Mouse (Mus musculus) olfactory bulb, adult 2 months (tissue): Measurements from ENCODE around the gene Smarca4. TPM values are rescaled to one million over a fixed set of nuclear protein-coding genes. Genes with fewer than 3 reads are reported as not detected.
A peak's percentile ranks its signal among the peaks of the same experiment; 100 is the strongest.

Experiments
- H3K27ac ChIP-seq: fragments of 200-500 bp; 2 replicates; pipeline ENCODE4 v1.5.1; 2012; ENCODE audit warnings: low read depth, low read length; ENCODE audit not compliant: insufficient read depth
- H3K4me1 ChIP-seq: fragments of 200-500 bp; 2 replicates; pipeline ENCODE4 v1.6.1; 2012; ENCODE audit warnings: low read length; ENCODE audit not compliant: control insufficient read depth, insufficient read depth
- H3K4me3 ChIP-seq: fragments of 200-500 bp; 2 replicates; pipeline ENCODE4 v1.5.1; 2012; ENCODE audit warnings: mild to moderate bottlenecking, low read depth, low read length, moderate library complexity; ENCODE audit not compliant: insufficient read depth
- CTCF ChIP-seq: fragments of 200-500 bp; IDR thresholded peaks from 2 replicates; pipeline ENCODE4 v1.5.1; 2012; ENCODE audit warnings: low read depth, mild to moderate bottlenecking, low read length, moderate library complexity; ENCODE audit not compliant: insufficient read depth
- POLR2A ChIP-seq: fragments of 200-500 bp; IDR thresholded peaks from 2 replicates; pipeline ENCODE4 v1.6.1; 2012; ENCODE audit warnings: mild to moderate bottlenecking, low read depth, low read length, moderate library complexity; ENCODE audit not compliant: insufficient read depth
- WGBS: fragments of 180-500 bp; shearing (Covaris S2); methylation state at CpG from one replicate; pipeline ENCODE4 v1.1.7; 2018; 5-methylcytosine and 5-hydroxymethylcytosine counted together
- polyA plus RNA-seq: library from polyadenylated mRNA; stranded (reverse); fragments of >200 nt; gene quantifications from 2 replicates; pipeline ENCODE4 v1.2.4, GENCODE M21; 2012; ENCODE audit warnings: low replicate concordance; ENCODE audit not compliant: missing spikeins, insufficient read depth, insufficient read length

The Smarca4 gene
- 109 and 120 TPM in 2 replicates for polyA plus RNA-seq

GRCm38 (mm10) chr9:21615617-21616231 is at the start of gene Smarca4:
Gene Smarca4, plus strand, starts transcription at chr9:21616169.
- TF ChIP-seq POLR2A, result peak; percentile 56
- no peak for TF ChIP-seq CTCF
- peaks cover 10% of the 10 kb centered on the region for H3K4me1 ChIP-seq
- peak within 1 kb of the TSS; percentile 86 for H3K4me3 ChIP-seq
- H3K27ac ChIP-seq, result peak within 1 kb of the TSS; percentile 97
- 1% methylated on average over 40 of the region's 45 CpGs for WGBS

DNA sequence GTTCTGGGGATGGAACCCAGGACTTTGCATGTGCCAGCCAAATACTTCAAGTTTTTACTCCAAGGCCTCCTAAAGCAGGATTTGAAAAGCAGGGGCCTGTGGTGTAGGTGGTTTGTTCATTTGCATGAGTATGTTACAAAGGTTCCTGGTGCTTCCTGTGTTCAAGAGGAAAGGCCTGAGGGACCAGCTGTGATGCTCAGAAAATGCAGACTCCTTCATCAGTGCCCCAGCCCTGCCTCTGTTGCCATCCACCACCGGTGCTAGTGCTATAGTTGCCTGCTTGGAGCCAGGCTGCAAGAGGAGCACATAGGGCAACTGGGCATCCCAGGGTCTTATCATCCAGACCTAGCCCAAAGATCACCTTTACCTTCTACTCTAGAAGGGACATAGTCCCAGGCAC is 49.4 kb upstream of the Smarca4 start:
- no peak overlapping the region for H3K27ac ChIP-seq
- WGBS, result 75% methylated on average over 1 of the region's 1 CpGs
- TF ChIP-seq CTCF, result no peak

GRCm38 (mm10) chr9:21567051-21567450 is 48.9 kb upstream of the Smarca4 start:
- Histone ChIP-seq H3K4me3 (no peak overlapping the region), H3K27ac (no peak overlapping the region), H3K4me1 (peaks cover 3% of the 10 kb centered on the region)
- WGBS, result 75% methylated on average over 2 of the region's 2 CpGs
- TF ChIP-seq CTCF (no peak), POLR2A (no peak)

More for the DNA sequence above, 49.4 kb upstream of the Smarca4 start:
- Histone ChIP-seq H3K4me3 (no peak overlapping the region), H3K4me1 (peaks cover 3% of the 10 kb centered on the region)

DNA sequence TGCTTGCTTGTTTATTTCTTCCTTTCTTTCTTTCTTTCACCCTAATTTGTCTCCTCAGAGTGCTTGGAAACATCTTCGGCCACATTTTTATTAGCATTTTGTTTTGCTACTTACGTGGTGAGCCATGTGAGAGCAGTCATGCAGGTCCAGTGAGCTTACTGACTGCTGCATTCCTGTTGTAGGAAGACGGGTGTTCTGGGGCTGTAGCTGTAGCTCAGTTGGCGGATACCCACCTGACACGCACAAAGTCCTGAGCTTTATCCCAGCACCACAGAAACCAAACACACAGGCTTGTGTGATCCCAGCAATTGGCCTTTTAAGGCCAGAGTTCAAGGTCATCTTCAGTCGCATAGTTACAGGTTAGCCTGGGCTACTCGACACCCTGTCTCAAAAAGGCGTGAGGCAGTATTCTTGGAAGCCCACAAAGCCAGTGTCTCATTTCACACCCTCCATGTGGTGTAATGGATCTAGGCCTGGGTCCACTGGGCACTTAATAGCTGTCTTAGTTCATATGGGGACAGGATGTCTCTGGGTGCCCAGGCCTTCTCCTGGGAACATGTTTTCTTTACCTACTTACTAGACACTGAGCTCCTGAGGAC is 47.2 kb upstream of the Smarca4 start:
- Histone ChIP-seq H3K27ac (no peak overlapping the region), H3K4me1 (peaks cover 3% of the 10 kb centered on the region), H3K4me3 (no peak overlapping the region)
- 85% methylated on average over 8 of the region's 8 CpGs for WGBS
- TF ChIP-seq CTCF (no peak), POLR2A (no peak)

DNA sequence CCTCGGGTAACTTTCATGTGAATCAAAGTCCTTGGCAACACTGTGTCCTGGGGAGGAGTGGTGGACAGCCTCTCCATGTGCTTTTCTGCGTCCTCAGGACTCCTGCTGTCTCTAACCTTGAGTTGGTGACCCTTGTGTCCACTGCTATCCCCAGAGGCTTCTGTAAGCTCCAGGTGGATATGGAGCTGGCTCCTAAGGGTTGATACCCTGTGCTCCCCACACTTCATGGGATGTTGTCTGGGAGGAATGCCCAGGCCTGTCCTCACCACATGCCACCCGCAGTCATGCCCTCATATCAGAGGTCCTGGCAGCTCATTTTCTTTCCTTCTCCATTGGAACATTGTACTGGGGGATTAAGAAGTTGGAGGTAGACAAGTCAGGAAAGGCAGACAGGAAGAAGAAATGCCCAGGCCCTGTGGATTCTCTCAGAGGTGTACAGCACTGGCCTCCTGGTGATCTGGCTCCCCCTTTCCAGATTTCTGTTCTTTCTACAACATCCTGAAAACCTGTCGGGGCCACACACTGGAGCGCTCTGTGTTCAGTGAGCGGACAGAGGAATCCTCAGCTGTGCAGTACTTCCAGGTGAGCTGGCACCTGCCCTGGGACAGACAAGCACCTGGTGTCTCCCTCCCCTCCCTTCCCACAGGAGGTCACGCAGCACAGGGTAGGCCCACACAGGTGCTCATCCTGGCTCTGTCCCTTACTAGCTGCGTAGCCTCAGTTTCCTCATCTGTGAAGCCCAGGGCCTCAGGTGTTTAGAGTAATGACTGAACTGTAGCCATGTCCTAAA is 41.8 kb upstream of the Smarca4 start:
- no peaks in the 10 kb centered on the region for H3K4me1 ChIP-seq
- no peak for TF ChIP-seq POLR2A
- no peak for TF ChIP-seq CTCF
- no peak overlapping the region for H3K27ac ChIP-seq
- H3K4me3 ChIP-seq, result no peak overlapping the region
- 94% methylated on average over 8 of the region's 8 CpGs for WGBS

- TF ChIP-seq CTCF (no peak), POLR2A (no peak)
- H3K4me1 ChIP-seq, result no peaks in the 10 kb centered on the region
- H3K27ac ChIP-seq, result no peak overlapping the region
- H3K4me3 ChIP-seq, result no peak overlapping the region
- WGBS, result 96% methylated on average over 10 of the region's 10 CpGs
Measured at GRCm38 (mm10) chr9:21575253-21575652, 40.7 kb upstream of the Smarca4 start.

DNA sequence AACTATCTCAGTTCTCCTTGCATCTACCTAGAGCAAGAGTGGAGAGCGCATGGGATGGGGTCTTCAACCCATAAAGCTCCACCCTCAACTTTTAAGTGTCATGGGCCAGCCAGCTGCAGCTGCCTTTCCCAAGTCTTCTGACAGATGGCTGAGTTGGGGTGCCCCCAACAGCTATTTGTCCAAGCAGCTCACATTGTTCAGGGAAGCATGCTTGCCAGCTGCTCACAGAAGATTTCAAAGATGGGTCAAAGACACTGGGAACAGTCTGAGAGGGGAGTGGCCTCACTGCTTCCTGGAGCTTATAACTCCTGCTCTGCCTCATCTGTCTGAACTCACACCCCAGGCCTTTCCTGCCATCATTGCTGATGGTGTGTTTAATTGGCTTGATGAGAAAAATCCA is 39.7 kb upstream of the Smarca4 start:
- Histone ChIP-seq H3K27ac (no peak overlapping the region), H3K4me1 (no peaks in the 10 kb centered on the region)
- TF ChIP-seq POLR2A (no peak), CTCF (no peak)

GRCm38 (mm10) chr9:21578226-21578625 is 37.7 kb upstream of the Smarca4 start:
- no peaks in the 10 kb centered on the region for H3K4me1 ChIP-seq
- no peak overlapping the region for H3K27ac ChIP-seq
- H3K4me3 ChIP-seq, result no peak overlapping the region
- 48% methylated on average over 3 of the region's 3 CpGs for WGBS
- TF ChIP-seq CTCF, result no peak
- no peak for TF ChIP-seq POLR2A

More for the DNA sequence above, 39.7 kb upstream of the Smarca4 start:
- no peak overlapping the region for H3K4me3 ChIP-seq
- 92% methylated on average over 1 of the region's 1 CpGs for WGBS

- H3K4me1 ChIP-seq, result peaks cover 8% of the 10 kb centered on the region; the same call in 1 of the 2 replicates
- 88% methylated on average over 1 of the region's 1 CpGs for WGBS
- TF ChIP-seq CTCF, result no peak
- no peak for TF ChIP-seq POLR2A
Measured at GRCm38 (mm10) chr9:21585401-21585800, 30.6 kb upstream of the Smarca4 start.

More at GRCm38 (mm10) chr9:21585401-21585800, 30.6 kb upstream of the Smarca4 start:
- H3K4me3 ChIP-seq, result no peak overlapping the region
- H3K27ac ChIP-seq, result no peak overlapping the region
